Mouse (Mus musculus) stomach, postnatal 0 days (tissue): ENCODE measurements around the gene Tenm4. TPM values are rescaled to one million over a fixed set of nuclear protein-coding genes. Genes with fewer than 3 reads are reported as not detected.

Experiments used
- ATAC-seq: fragments of 200-750 bp; cut with Nextera tagmentation; 2 replicates; pipeline ENCODE4 v1.8.0; 2017; ENCODE audit not compliant: low FRiP score, low TSS enrichment
- DNase-seq: peaks from one replicate; pipeline ENCODE4 v3.0.0-alpha.2; 2016; ENCODE audit warnings: low spot score
- H3K27ac ChIP-seq: fragments of 300-500 bp; sonication (generic); replicated peaks from 2 replicates; pipeline ENCODE4 v1.5.1; 2014; ENCODE audit warnings: mild to moderate bottlenecking, control low read depth
- H3K27me3 ChIP-seq: fragments of 300-500 bp; sonication (generic); 2 replicates; pipeline ENCODE4 v1.6.1; 2014; ENCODE audit warnings: low read length; ENCODE audit not compliant: control insufficient read depth, insufficient read depth
- H3K36me3 ChIP-seq: fragments of 300-500 bp; sonication (generic); 2 replicates; pipeline ENCODE4 v1.6.1; 2014; ENCODE audit warnings: low read length, mixed read lengths; ENCODE audit not compliant: control insufficient read depth, insufficient read depth
- H3K4me1 ChIP-seq: fragments of 300-500 bp; sonication (generic); replicated peaks from 2 replicates; pipeline ENCODE4 v1.6.1; 2014; ENCODE audit warnings: antibody characterized with exemption; ENCODE audit not compliant: control insufficient read depth, insufficient read depth
- H3K4me2 ChIP-seq: fragments of 300-500 bp; sonication (generic); replicated peaks from 2 replicates; pipeline ENCODE4 v1.6.1; 2014; ENCODE audit warnings: low read depth, mild to moderate bottlenecking, control low read depth, moderate library complexity
- H3K4me3 ChIP-seq: fragments of 300-500 bp; sonication (generic); 2 replicates; pipeline ENCODE4 v1.5.1; 2014; ENCODE audit warnings: low read depth, low read length, control low read depth
- H3K9ac ChIP-seq: fragments of 300-500 bp; sonication (generic); 2 replicates; pipeline ENCODE4 v1.6.1; 2014; ENCODE audit warnings: mild to moderate bottlenecking, low read length, control low read depth, mixed read lengths
- H3K9me3 ChIP-seq: fragments of 300-500 bp; sonication (generic); 2 replicates; pipeline ENCODE4 v1.6.1; 2016; ENCODE audit warnings: low read length; ENCODE audit not compliant: control insufficient read depth
- CTCF ChIP-seq: IDR thresholded peaks from 2 replicates; pipeline ENCODE4 v1.5.1; 2016; ENCODE audit warnings: antibody characterized with exemption, low read depth, mild to moderate bottlenecking, moderate library complexity
- EP300 ChIP-seq: optimal IDR thresholded peaks from 2 replicates; pipeline ENCODE3; 2016; ENCODE audit warnings: antibody characterized with exemption
- WGBS: fragments of 180-500 bp; shearing (Covaris S2); extraction: QIAGEN DNeasy Blood & Tissue Kit; methylation state at CpG from one replicate; pipeline ENCODE4 v1.1.7; 2014; 5-methylcytosine and 5-hydroxymethylcytosine counted together
- polyA plus RNA-seq: library from polyadenylated mRNA; unstranded; fragments of >200 nt; fragmentation: Nextera tagmentation; extraction: Ambion mirVana; gene quantifications from 2 replicates; pipeline ENCODE4 v1.2.1, GENCODE M21; 2015

The Tenm4 gene
- polyA plus RNA-seq, 1 experiment from 2014 or later, result 7.2 TPM

- WGBS, result under 1% methylated on average over 56 of the region's 75 CpGs
- no peaks in the 10 kb centered on the region for H3K36me3 ChIP-seq
- H3K9ac ChIP-seq, result peak overlapping the region; percentile 79
- H3K9me3 ChIP-seq, result no peaks in the 10 kb centered on the region
- peak overlapping the region; percentile 96 for H3K4me2 ChIP-seq
- H3K27me3 ChIP-seq, result no peaks in the 10 kb centered on the region
- H3K4me3 ChIP-seq, result peak overlapping the region; percentile 67
- peak overlapping the region; percentile 67 for H3K27ac ChIP-seq
- DNase-seq (peak; percentile 66), ATAC-seq (peak; percentile 57)
- peaks cover 8% of the 10 kb centered on the region for H3K4me1 ChIP-seq
- peak; percentile 48 for TF ChIP-seq CTCF
- TF ChIP-seq EP300, result no peak
Measured at GRCm38 (mm10) chr7:96209783-96210524, 38.9 kb downstream of the Tenm4 start.

- Histone ChIP-seq H3K4me3 (peak overlapping the region; percentile 67), H3K36me3 (no peaks in the 10 kb centered on the region), H3K27me3 (no peaks in the 10 kb centered on the region), H3K27ac (peak overlapping the region; percentile 67), H3K9me3 (no peaks in the 10 kb centered on the region), H3K9ac (peak overlapping the region; percentile 79), H3K4me2 (peak overlapping the region; percentile 96), H3K4me1 (peaks cover 8% of the 10 kb centered on the region)
- WGBS, result under 1% methylated on average over 55 of the region's 62 CpGs
- TF ChIP-seq CTCF (peak; percentile 69), EP300 (no peak)
- ATAC-seq, result peak; percentile 63
- peak; percentile 65 for DNase-seq
Measured at GRCm38 (mm10) chr7:96210525-96211369, 39.7 kb downstream of the Tenm4 start.

GRCm38 (mm10) chr7:96211618-96212021 lies 40.6 kb downstream of the Tenm4 start:
- 2% methylated on average over 17 of the region's 17 CpGs for WGBS
- H3K4me1 ChIP-seq, result peaks cover 9% of the 10 kb centered on the region
- H3K9me3 ChIP-seq, result no peaks in the 10 kb centered on the region
- peak overlapping the region; percentile 67 for H3K4me3 ChIP-seq
- peak overlapping the region; percentile 96 for H3K4me2 ChIP-seq
- no peaks in the 10 kb centered on the region for H3K36me3 ChIP-seq
- TF ChIP-seq EP300 (no peak), CTCF (no peak)
- H3K9ac ChIP-seq, result peak overlapping the region; percentile 63
- no peak overlapping the region for H3K27ac ChIP-seq
- H3K27me3 ChIP-seq, result no peaks in the 10 kb centered on the region
- DNase-seq (peak; percentile 24), ATAC-seq (no peak)

GRCm38 (mm10) chr7:96212224-96212591 lies 41.2 kb downstream of the Tenm4 start:
- H3K9ac ChIP-seq, result peak overlapping the region; percentile 63
- ATAC-seq (no peak), DNase-seq (no peak)
- peaks cover 10% of the 10 kb centered on the region for H3K4me1 ChIP-seq
- no peaks in the 10 kb centered on the region for H3K9me3 ChIP-seq
- no peaks in the 10 kb centered on the region for H3K27me3 ChIP-seq
- H3K4me2 ChIP-seq, result peak overlapping the region; percentile 96
- WGBS, result 13% methylated on average over 9 of the region's 9 CpGs
- H3K27ac ChIP-seq, result peak overlapping the region; percentile 40; the same call in 1 of the 2 replicates
- TF ChIP-seq CTCF (no peak), EP300 (no peak)
- H3K36me3 ChIP-seq, result no peaks in the 10 kb centered on the region
- H3K4me3 ChIP-seq, result peak overlapping the region; percentile 67

GRCm38 (mm10) chr7:96212592-96213541 lies 41.8 kb downstream of the Tenm4 start:
- Histone ChIP-seq H3K27me3 (no peaks in the 10 kb centered on the region), H3K9ac (peak overlapping the region; percentile 63), H3K4me2 (peak overlapping the region; percentile 96), H3K4me3 (peak overlapping the region; percentile 67), H3K4me1 (peaks cover 10% of the 10 kb centered on the region), H3K27ac (peak overlapping the region; percentile 40), H3K36me3 (no peaks in the 10 kb centered on the region), H3K9me3 (no peaks in the 10 kb centered on the region)
- under 1% methylated on average over 48 of the region's 48 CpGs for WGBS
- TF ChIP-seq CTCF, result peak; percentile 35; the same call in 1 of the 2 replicates
- no peak for TF ChIP-seq EP300
- DNase-seq (peak; percentile 66), ATAC-seq (peak; percentile 49)
